Mouse (Mus musculus): Measurements from ENCODE around the gene Rbl1. TPM values are rescaled to one million over a fixed set of nuclear protein-coding genes. Genes with fewer than 3 reads are reported as not detected.

The Rbl1 gene
- total and polyA plus RNA-seq, 3 experiments = 14.9 to 27.4 (median 21.9) TPM

GRCm38 (mm10) chr2:157203026-157203425 is 1.3 kb downstream of the Rbl1 start:
- in situ Hi-C loops (cut with MboI; ENCODE audit: low pct_ligation_motif_present, low pct_unique_long_range_greater_than_20kb, low sequenced_read_pairs) = loop anchor here (10.0 kb wide), 2 partner anchors 132 to 372 kb away; partner anchors contain the start of gene Blcap
- no peak for DNase-seq (ENCODE audit: extremely low read depth)
- Histone ChIP-seq H3K9ac (ENCODE audit: insufficient read depth, low read depth) (peak overlapping the region; percentile 92; the same call in 1 of the 2 replicates), H3K4me2 (ENCODE audit: insufficient read depth, low read depth, poor library complexity, severe bottlenecking) (peak overlapping the region; percentile 84), H3K4me3 (replicated peaks in 1 of 3; ENCODE audit: low read depth in 2 of 3, low read length in 2 of 3, poor library complexity in 1 of 3) (peak overlapping the region in 2 of 3 experiments; percentile 26 to 64), H3K27me3 (replicated peaks) (no peaks in the 10 kb centered on the region), H3K4me1 (ENCODE audit: control insufficient read depth in 1 of 2, insufficient read depth in 2 of 2) (peaks cover 0 to 15% of the 10 kb centered on the region in 2 experiments; a peak in 2 of 4 replicates), H3K36me3 (replicated peaks in 1 of 2; ENCODE audit: control insufficient read depth in 1 of 2, insufficient read depth in 1 of 2, low read length in 1 of 2) (peaks cover 11 to 18% of the 10 kb centered on the region in 2 experiments), H3K27ac (ENCODE audit: insufficient read depth, low read depth) (no peak overlapping the region), H3K9me3 (replicated peaks; ENCODE audit: low read length) (peaks cover 12% of the 10 kb centered on the region), H3K79me2 (replicated peaks; ENCODE audit: control insufficient read depth, extremely low read depth, insufficient read depth, poor library complexity, severe bottlenecking) (peaks cover 14% of the 10 kb centered on the region)
- TF ChIP-seq ZC3H11A (IDR thresholded peaks at IDR 0.05; ENCODE audit: low read depth, low read length) = no peak
- peak; percentile 53 for TF ChIP-seq ZNF384 (IDR thresholded peaks at IDR 0.05; ENCODE audit: low read depth, low read length)
- no peak for TF ChIP-seq JUND (conservative IDR thresholded peaks at IDR 0.05; ENCODE audit: low read depth, low read length)
- no peak for TF ChIP-seq ZMIZ1 (IDR thresholded peaks at IDR 0.05; ENCODE audit: low read depth, low read length)
- dilution Hi-C loops (cut with MboI; ENCODE audit: extremely low pct_ligation_motif_present, extremely low pct_unique_long_range_greater_than_20kb, low sequenced_read_pairs) = no loop called here

GRCm38 (mm10) chr2:157202361-157202760 is 2.0 kb downstream of the Rbl1 start:
- Histone ChIP-seq H3K27me3 (replicated peaks) (no peaks in the 10 kb centered on the region), H3K36me3 (replicated peaks in 1 of 2; ENCODE audit: control insufficient read depth in 1 of 2, insufficient read depth in 1 of 2, low read length in 1 of 2) (peaks cover 14 to 24% of the 10 kb centered on the region in 2 experiments), H3K4me3 (replicated peaks in 1 of 3; ENCODE audit: low read depth in 2 of 3, low read length in 2 of 3, poor library complexity in 1 of 3) (peak overlapping the region; percentile 10 to 46 (median 44)), H3K9me3 (replicated peaks; ENCODE audit: low read length) (peaks cover 8% of the 10 kb centered on the region), H3K9ac (ENCODE audit: insufficient read depth, low read depth) (peak overlapping the region; percentile 92), H3K79me2 (replicated peaks; ENCODE audit: control insufficient read depth, extremely low read depth, insufficient read depth, poor library complexity, severe bottlenecking) (peaks cover 14% of the 10 kb centered on the region), H3K4me1 (ENCODE audit: control insufficient read depth in 1 of 2, insufficient read depth in 2 of 2) (peaks cover 0 to 15% of the 10 kb centered on the region in 2 experiments; a peak in 2 of 4 replicates), H3K4me2 (ENCODE audit: insufficient read depth, low read depth, poor library complexity, severe bottlenecking) (peak overlapping the region; percentile 84), H3K27ac (ENCODE audit: insufficient read depth, low read depth) (peak overlapping the region; percentile 54)
- DNase-seq (ENCODE audit: extremely low read depth) = peak; percentile 24
- dilution Hi-C loops (cut with MboI; ENCODE audit: extremely low pct_ligation_motif_present, extremely low pct_unique_long_range_greater_than_20kb, low sequenced_read_pairs) = no loop called here
- in situ Hi-C loops (cut with MboI; ENCODE audit: low pct_ligation_motif_present, low pct_unique_long_range_greater_than_20kb, low sequenced_read_pairs) = loop anchor here (10.0 kb wide), 2 partner anchors 132 to 372 kb away; partner anchors contain the start of gene Blcap
- no peak for TF ChIP-seq PAX5 (IDR thresholded peaks at IDR 0.05; ENCODE audit: low read length)
- TF ChIP-seq GABPA (IDR thresholded peaks at IDR 0.05; ENCODE audit: insufficient replicate concordance, low read depth, low read length) = no peak
- TF ChIP-seq ZC3H11A (IDR thresholded peaks at IDR 0.05; ENCODE audit: low read depth, low read length) = no peak
- 0 out of 2 replicates have a peak, but pooled peaks have one; percentile 52 for TF ChIP-seq MAX (IDR thresholded peaks at IDR 0.05; ENCODE audit: low read length)
- 0 out of 2 replicates have a peak, but pooled peaks have one; percentile 58 for TF ChIP-seq MYC (IDR thresholded peaks at IDR 0.05; ENCODE audit: low read depth, low read length)
- no peak for TF ChIP-seq SIN3A (IDR thresholded peaks at IDR 0.05; ENCODE audit: low read length)
- TF ChIP-seq ELF1 (IDR thresholded peaks at IDR 0.05; ENCODE audit: low read depth, low read length) = 0 out of 2 replicates have a peak, but pooled peaks have one; percentile 13
- peak; percentile 31; the same call in 1 of the 2 replicates for TF ChIP-seq IRF4 (IDR thresholded peaks at IDR 0.05; ENCODE audit: low read depth, low read length)
- no peak for TF ChIP-seq MAFK (IDR thresholded peaks at IDR 0.05; ENCODE audit: insufficient replicate concordance, low read length)
- TF ChIP-seq JUN (IDR thresholded peaks at IDR 0.05; ENCODE audit: insufficient read depth, low read depth, low read length) = no peak
- TF ChIP-seq NRF1 (IDR thresholded peaks at IDR 0.05; ENCODE audit: low read depth, low read length) = no peak
- TF ChIP-seq ZKSCAN1 (IDR thresholded peaks at IDR 0.05; ENCODE audit: borderline replicate concordance, low read depth, low read length) = no peak
- TF ChIP-seq TCF12 (IDR thresholded peaks at IDR 0.05; ENCODE audit: low read depth, low read length) = no peak
- TF ChIP-seq MXI1 (IDR thresholded peaks at IDR 0.05; ENCODE audit: low read depth, low read length) = peak; percentile 37; the same call in 1 of the 2 replicates

Measured in CH12.LX (cell line).